Mouse (Mus musculus) testis, postnatal 10 days (tissue): Measurements from ENCODE around the gene Hadha.

Experiments used
- DNase-seq: peaks from one replicate; pipeline ENCODE4 v3.0.0; 2021; ENCODE audit warnings: low spot score

Gene Hadha

DNA sequence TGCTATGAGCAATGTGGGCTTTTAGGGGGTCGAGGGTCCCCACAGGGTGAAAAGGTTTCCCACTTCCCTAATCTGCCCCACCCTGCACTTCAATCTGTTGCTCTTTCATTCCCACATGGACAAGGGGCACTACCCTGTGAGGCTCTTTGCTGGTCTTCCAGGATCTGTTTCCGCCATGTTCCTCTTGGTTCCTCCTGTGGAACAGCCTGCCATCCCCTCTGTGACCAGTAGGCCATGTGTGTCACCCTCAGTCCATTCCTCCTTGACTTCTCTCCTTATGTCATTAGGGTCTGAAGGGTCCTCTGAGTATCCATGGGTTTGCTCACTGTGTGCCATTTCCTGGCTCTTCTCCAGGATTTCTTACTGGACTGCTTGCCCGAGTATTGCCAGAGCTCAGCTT is 43.2 kb downstream of the Hadha start:
- no peak for DNase-seq

DNA sequence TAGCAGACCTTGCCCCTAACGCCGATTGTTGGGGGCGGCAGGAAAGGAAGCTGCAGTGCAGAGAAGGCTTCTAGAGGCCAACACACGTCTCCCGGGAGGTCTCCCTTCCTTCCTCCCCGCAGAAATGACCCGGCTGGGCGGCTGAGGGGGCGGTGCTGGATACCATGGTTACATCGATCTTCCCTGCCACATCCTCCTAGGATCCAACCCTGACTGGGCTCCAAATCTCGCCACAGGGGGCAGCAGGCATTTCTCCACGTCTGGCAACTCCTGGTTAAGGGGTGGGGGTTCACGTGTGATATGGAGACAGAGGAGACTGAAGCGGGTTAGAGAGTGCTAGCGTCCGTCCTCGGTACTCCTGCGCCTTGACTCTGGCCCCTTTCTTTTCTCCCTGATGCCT is 43.8 kb downstream of the Hadha start:
- peak; percentile 64 for DNase-seq

DNA sequence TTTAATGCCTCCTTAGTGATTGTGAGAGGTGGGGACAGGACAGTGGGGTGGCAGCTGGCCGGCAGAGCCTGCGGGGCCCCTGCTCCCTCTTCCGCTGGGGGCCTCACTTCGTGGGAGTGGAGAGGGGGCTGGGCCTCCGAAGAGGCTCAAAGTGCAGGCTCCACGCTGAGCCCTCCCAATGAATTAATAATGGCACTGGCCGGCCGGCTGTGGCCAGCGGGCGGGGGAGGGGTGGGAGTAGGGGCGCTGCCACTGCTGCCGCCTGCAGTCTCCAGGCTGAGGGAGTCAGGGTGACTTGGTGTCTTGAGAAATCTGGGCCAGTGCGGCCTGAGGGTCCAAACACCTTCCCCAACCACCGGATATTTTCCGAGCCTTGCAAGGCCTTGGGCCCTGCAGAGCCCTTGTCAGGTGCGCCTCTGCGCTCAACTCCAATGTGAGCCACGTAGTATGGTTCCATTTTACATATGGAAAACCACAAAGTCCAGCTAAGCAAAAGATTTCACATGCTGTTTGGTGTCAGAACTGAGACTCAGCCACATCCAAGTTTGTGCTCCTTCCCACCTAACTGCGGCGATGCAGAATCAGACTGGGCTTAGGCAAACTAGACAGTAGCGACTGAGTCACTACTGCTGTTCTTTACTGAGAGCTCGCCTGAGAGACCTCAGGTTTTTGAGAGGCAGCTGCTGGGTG is 44.4 kb downstream of the Hadha start:
- no peak for DNase-seq

DNA sequence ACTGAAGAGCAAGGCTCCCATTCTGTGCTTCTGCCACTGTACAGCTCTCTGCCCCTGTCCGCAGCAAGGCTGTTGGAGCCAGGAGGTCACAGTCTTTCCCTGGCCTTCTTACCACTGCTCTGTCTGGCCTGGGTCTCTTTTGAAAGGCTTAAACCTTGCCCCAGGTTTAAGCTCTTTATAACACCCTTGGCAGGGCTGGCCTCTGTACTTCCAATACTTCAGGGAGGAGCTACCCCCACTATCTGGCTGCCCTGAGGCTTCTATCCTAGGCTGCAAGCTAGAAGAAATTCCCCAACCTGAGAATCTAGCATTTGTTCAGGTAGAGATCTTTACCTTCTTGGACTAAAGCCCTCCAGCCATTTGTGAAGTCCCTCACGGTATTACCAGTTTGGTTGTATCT is 45.1 kb downstream of the Hadha start:
- no peak for DNase-seq

DNA sequence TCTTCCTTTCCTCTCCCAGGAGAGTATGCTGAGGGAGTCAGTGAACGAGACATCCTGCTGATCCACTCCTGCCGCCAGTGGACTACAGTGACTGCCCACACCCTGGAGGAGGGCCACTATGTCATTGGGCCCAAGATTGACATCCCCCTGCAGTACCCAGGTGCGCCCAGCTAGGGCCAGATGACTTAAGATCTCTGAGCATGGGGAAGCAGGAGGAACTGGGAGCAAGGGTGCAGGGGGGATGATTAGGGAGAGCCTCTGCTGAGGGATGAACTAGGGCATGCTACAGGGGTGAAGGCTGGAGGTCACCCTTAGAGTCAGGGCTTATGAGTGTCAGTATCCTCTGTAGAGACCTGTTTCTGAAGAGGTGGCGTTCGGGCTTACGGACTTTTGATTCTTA is 46.7 kb downstream of the Hadha start:
- DNase-seq: peak; percentile 33

DNA sequence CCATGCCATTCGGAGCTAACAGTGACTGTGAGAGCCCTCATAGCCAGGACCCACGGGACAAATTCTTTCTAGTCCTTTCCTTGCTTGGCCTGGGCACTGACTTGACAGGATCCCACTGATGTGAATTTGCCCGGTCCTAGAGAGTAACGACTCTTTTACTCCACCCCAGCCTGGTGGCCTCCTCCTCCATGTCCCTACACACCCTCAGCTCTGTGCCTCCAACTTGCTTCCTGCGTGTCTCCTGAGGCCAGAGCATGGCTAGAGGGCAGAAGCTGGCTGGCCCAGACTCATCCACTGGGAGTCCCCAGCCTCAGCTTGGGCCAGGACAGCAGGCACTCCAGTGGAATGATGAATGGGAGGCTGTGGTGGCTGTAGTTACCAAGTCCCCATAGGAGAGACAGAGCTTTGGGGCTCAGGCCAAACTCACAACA is 47.3 kb downstream of the Hadha start:
- DNase-seq: peak; percentile 32

DNA sequence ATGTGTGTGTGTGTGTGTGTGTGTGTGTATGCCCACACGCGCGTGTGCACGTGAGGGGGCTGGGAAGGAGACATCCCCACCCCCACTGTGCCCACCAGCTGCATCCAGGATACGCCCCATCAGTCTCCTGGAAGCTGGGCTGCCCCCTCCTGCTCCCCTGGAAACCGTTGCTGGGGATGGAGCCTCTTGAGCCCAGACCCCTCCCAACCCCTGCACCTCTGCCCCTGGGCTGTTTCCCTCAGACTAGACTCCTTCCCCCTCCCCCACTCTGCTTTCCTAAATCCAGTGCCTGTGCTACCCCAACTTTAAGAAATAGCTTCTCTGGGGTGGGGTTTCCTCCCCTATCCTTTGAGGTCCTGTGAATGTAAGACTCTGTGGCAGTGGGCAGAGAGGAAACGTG is 47.8 kb downstream of the Hadha start:
- peak; percentile 41 for DNase-seq

DNA sequence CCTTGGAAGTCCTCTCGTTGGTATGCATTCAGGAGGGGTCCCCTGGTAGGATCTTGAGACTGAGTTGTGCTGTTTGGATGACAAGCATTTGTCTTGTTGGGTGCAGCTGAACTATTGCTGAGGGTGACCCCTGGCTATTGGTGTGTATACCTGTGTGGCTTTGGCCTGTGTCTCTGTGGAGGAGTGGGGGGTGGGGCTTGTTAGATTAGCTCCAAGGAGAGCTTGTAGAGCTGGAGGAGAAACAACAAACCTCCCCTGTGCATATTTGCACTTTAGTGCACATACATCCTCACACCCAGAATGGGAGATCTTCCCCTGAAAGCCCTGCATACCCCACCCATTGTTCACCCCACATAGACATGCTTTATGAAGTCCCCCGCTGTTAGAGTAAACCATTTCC is 48.2 kb downstream of the Hadha start:
- peak; percentile 37 for DNase-seq

DNA sequence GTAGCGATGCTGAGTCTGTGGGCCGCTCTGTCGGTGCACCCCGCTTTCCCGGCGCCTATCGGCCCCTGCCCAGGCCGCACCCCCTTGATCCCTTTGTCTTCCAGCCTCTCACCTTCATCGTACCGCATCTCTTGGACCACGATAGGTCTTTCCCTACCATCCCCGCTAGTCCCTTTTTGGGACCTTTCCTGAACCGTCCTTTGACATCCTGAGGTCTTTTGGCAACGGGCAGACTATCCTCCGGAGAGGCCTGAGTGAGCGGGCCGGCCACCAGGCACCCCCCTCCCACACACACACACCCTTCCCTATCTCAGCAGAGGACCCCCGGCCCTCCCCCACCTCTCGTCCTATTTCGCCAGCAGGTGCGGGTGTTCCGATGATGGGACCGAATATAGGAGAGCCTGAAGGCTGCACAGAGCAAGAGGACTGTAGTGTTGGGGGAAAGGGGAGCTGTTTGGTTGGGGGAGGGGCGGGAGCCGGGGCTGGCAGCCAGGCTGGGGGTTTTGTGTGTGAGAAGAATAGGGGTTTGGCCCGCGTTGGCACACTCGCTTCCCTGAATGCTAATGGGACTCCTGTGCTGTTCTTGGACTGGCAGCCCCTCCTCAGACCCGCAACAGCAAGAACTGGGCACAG is 49.2 kb downstream of the Hadha start, which contains the start of gene 3110082J24Rik:
Gene 3110082J24Rik, minus strand, starts transcription at position 419 of the 633 bp plus-strand sequence.
- DNase-seq: peak; percentile 41

DNA sequence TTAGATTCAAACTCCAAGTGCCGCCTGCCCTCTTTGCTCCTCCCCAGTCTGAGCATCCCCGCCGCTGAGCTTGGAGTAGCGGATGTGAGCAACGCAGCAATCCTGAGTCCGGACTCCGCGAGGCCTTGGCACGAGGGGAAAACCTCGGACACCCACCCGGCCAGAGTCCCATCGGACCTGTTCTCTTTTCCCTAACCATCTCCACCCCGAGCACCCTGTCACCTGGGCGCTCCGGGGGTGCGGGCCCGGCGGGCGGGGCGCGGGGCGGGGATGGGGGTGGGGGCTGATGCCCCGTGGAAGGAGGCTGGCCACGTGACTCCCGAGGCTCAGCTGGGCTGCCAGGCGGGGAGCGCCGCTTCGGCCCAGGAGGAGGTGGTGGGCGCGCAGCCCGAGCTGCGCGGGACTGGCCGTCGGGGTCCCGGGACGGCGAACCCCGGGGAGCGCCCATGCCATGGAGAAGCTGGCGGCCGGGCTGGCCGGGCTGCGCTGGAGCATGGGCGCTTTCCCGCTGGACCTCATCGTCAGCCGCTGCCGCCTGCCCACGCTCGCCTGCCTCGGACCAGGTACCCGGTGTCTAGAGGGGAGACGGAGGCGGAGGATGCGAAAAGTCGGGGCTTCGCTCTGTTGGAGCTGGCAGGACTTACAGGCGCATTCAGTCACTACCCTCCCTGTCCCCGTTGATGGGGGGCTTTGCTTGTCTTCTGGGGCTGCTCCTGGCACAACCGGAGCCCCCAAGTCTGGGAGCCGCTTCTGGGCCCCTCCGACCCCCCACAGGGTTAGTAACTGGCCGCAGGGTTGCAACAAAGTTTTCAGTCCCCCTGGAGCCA is 49.9 kb downstream of the Hadha start, which contains the start of gene Garem2:
Gene Garem2, plus strand, starts transcription at position 321 of the 827 bp plus-strand sequence.
- DNase-seq: peak; percentile 53

DNA sequence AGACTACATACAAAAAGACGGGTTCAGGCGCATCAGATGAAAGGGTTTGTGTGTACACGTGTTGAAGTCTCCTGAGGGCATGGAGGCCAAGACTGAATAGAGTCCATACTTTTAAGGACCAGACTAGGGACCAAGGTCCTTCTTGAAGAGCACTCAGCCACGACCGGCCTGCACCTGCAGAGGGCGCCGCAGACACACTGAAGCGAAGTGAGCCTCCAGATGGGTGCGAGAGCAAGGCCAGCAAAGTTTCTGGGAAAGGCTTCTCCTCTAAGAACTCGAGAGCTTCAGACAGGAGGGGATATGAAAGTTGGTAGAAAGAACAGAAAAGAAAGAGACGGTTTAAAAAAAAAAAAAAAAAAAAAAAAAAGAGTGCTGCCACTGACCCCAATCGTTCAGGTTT is 50.6 kb downstream of the Hadha start:
- DNase-seq: peak; percentile 75

DNA sequence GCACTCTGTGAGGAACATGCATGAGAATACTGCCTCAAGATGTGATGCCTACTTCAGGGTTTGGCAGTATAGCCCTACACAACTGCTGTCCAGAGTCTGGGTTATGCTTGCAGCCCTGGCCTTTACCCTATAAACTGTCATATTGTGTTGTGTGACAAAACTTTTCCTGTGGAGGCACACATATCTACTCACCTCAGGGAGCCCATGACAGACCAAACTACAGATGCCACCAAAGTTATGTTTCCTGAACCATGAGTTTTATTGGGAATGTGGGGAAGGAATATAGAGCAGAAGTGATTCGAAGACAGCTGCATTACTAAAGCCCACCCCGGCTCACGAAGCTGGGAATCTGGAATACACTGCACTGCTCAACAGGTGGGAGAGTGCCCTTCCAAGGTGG is 51.6 kb downstream of the Hadha start:
- DNase-seq: peak; percentile 29

DNA sequence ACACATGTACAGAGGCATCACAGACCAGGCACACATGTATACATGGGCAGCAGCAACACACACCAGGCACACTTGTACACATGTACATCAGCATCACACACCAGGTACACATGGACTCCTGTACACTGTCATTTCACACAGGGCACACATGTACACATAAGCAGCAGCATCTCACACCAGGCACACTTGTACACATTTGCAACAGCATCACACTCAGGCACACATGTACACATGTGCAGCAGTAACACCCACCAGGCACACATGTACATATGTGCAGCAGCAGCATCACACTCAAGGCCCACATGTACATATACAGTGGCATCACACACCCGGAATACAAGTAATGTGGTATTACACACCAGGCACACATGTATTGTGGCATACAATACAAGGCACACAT is 56.7 kb downstream of the Hadha start:
- no peak for DNase-seq

DNA sequence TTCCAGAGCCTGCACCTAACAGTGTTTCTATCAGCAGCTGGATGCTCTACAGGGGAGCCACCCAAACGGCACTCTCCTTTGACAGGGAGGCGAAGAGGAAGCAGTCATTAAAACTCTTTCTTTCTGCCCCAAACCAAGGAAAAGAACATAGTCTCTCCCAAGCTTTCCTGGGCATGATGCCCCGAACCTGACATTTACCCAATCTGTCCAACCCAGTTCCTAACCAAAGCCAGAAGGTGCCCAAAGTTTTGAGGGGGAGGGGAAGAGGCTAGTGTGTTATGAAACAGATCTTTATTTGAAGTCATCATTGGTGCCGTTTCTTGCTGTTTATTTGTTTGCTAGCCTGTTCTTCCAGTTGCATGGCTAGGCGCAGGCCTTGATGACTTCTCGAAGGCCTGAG is 59.2 kb downstream of the Hadha start:
- DNase-seq: peak; percentile 23

DNA sequence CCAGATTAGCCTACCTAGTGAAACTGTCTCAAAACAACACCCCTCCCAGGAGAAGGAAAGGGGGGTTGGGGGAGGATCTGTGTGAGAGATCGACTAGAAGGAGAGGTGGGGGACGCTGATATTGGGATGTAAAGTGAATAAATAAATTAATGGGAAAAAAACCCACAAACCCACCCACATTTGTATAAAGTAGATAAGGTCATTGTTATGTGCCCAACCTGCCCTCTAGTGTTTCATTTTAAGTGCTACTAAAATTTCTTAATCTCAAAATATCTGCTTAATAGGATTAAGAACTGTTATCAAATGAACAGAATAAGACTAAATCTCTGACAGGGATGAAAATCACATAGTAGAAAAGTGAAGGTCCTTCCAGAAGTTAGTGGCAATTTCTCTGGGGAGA is 60.6 kb downstream of the Hadha start:
- DNase-seq: peak; percentile 23

DNA sequence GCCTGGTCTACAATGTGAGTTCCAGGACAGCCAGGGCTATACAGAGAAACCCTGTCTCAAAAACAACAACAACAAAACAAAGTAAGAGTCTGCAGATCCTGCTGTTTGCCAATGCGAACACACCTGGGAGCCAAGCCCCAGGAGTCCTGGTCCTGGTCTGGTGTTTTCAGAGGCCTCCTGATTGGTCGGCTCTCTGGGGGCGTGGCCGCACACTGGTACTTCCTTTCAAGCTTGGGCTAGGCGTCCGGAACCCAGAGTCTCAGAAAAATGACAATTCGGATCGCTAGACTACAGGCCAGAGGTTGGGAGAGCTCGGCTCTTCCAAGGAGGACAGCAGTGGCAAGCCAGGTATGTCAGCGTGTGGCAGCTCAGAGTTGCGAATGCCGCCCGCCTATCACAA is 62.3 kb downstream of the Hadha start:
- DNase-seq: no peak

DNA sequence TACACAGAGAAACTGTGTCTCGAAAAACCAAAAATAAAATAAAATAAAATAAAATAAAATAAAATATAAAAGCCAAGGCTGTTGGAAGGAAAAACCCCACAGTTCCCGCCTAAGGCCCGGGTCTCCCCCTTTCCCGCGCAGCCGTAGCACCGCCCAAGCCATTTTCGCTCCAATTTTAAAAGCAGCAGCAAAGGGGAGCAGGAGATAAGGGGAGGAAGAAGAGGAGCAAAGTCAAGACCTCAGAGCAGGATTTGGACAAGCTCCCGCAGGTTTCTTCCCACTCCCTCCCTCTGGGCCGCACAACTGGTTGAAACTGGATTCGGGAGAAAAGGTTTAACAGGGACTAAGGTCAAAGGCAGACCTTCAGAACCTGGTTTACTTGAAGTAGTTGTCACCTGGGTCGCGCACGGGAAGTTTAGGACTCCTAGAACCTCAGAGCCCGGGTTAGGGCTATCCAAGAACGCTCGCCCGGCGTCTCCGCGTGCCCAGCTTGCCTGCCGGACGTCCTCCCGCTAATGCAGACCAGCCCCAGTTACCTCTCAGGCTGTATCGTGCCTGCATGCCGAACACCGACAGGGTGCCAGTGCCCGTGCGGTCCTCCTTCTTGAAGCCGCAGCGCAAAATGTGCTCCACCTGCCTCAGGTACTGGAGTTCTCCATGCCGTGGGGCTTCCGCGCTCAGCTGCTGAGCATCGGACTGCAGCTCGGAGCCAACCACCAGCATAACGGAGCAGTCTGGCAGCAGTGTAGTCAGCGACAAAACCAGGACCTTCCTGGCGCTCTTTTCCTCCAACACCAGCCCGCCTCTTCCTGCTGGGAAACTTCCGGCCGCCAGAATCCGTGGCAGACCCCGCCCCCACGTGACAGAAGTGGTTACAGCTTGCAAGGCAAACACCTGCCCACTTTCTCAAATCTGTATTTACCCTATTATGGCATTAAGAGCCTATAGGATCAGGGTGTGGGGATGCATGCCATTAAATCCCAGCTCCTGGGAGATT is 81.8 kb downstream of the Hadha start, which contains the start of gene Tyms:
Gene Tyms, minus strand, starts transcription at position 793 of the 997 bp plus-strand sequence.
- DNase-seq: peak; percentile 87

DNA sequence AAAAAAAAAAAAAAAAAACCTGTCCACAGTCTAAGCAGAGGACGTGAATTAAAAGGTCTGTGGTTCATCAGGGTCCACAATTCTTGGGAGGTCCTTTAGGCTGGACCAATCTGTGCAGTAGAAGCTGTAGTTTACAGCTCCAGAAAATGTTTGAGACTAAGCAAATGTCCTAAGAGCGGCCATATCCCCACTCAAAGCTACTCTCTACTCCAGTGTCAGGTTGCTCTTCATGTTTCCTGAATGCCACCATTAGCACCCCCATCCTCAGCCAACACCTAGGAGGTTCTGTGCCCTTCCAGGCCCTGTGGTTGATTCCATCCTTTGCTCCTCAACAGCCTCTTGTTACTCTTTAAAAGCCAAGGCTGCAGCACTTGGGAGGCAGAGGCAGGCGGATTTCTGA is 82.6 kb downstream of the Hadha start:
- no peak for DNase-seq

DNA sequence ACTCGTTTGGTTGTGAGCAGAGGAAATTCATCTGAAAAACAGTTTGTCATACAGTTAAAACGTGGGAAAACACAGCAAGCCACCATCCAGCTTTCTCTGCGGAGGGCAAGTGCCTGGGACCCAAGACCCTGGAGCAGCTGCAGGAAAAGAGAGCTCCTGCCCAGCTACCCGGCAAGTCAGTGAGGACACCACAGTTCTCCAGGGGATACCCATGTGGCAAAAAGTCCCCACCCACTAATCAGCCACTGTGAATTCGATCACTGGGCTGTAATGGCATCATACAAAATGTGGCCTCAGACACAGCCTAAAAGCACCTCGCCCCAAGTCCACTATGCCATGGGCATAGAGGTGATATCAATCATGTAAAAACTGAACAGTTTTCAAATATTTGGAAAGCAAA is 83.3 kb downstream of the Hadha start:
- DNase-seq: no peak
